Mouse (Mus musculus) megakaryocyte, embryonic 14.5 days (primary cell): ENCODE data around the gene Hoxb7. TPM values are rescaled to one million over a fixed set of nuclear protein-coding genes. Genes with fewer than 3 reads are reported as not detected.

Source experiments
- H3K27me3 ChIP-seq: replicated peaks from 2 replicates; pipeline ENCODE3; 2012; ENCODE audit warnings: inconsistent platforms
- H3K36me3 ChIP-seq: replicated peaks from 2 replicates; pipeline ENCODE3; 2012; ENCODE audit warnings: low read length, inconsistent platforms, mixed read lengths
- H3K4me1 ChIP-seq: 2 replicates; pipeline ENCODE4 v1.6.1; 2012; ENCODE audit warnings: inconsistent platforms
- H3K4me3 ChIP-seq: replicated peaks from 2 replicates; pipeline ENCODE3; 2012; ENCODE audit warnings: moderate library complexity, mild to moderate bottlenecking, inconsistent platforms
- H3K9me3 ChIP-seq: 2 replicates; pipeline ENCODE4 v1.6.1; 2012; ENCODE audit warnings: inconsistent platforms
- FLI1 ChIP-seq: IDR thresholded peaks from 2 replicates; pipeline ENCODE4 v1.6.1; 2012; ENCODE audit warnings: low read length, inconsistent platforms, mixed read lengths
- GATA1 ChIP-seq: IDR thresholded peaks from 3 replicates; pipeline ENCODE4 v1.6.1; 2012; ENCODE audit warnings: mixed read lengths, low read length, inconsistent platforms, borderline replicate concordance
- polyA plus RNA-seq: library from polyadenylated mRNA; stranded (reverse); fragments of >175 nt; gene quantifications from 2 replicates; pipeline ENCODE4 v1.2.3, GENCODE M21; 2012; ENCODE audit warnings: low replicate concordance; ENCODE audit not compliant: insufficient read depth

The Hoxb7 gene
- polyA plus RNA-seq, 1 experiment: not detected

DNA sequence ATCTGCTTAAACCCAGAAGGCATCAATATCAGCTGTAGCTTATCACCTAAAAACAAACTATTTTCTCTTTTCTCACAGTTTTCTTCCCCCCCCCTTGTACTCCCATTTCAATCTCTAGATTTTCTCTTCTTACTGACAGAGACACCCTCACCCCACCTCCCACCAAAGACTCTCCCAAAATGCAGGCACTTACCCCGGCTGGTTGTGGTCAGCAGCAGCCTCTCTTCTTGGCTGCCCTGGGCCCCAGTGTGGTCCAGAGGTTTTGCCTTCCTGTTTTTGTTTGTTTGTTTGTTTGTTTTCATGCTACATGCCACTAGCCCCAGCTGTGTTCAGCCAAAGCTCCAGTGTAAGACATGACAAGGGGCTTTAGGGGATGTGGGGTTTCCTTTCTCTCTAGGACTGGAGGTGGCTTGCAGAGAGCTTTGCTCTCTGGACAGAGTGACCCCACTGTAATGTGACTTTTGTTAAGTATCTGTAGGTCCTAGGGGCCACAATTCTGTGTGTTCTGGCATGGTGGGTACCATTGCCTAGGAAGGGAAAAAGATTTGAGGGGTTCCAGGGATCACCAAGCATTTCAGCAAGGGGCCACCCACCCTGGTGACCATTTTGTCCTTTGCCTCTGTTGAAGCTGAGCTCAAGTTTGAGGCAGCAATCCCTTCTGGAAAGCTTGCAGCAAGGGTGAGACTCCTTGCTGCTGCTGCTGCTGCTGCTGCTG, 18.2 kb upstream of the Hoxb7 start:
- Histone ChIP-seq H3K27me3 (peaks cover 98% of the 10 kb centered on the region), H3K4me3 (no peak overlapping the region), H3K4me1 (peaks cover 7% of the 10 kb centered on the region), H3K36me3 (no peaks in the 10 kb centered on the region), H3K9me3 (no peaks in the 10 kb centered on the region)
- no peak for TF ChIP-seq GATA1
- no peak for TF ChIP-seq FLI1

DNA sequence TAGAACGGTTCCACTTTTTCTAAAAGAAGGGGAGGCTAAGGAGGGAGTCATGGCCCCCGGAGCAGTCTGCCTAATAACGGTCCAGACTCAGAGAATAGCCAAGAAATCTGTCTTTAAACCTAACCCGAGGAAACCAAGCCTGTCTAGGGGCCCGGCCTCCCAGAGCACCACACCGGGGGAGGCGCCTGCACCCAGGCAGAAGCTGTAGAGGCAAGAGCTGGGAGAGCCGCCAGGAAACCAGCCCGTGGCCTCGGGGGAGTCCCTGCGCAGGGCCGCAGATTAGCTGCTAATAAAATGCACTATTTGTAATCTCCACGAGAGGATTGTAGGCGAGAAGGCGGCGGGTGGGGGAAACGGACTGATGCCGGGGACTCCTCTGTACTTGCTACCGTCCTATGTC, 16.6 kb upstream of the Hoxb7 start:
- no peaks in the 10 kb centered on the region for H3K9me3 ChIP-seq
- peaks cover 7% of the 10 kb centered on the region for H3K4me1 ChIP-seq
- H3K36me3 ChIP-seq: no peaks in the 10 kb centered on the region
- TF ChIP-seq FLI1 (no peak), GATA1 (no peak)
- H3K27me3 ChIP-seq: peaks cover 98% of the 10 kb centered on the region
- H3K4me3 ChIP-seq: no peak overlapping the region

DNA sequence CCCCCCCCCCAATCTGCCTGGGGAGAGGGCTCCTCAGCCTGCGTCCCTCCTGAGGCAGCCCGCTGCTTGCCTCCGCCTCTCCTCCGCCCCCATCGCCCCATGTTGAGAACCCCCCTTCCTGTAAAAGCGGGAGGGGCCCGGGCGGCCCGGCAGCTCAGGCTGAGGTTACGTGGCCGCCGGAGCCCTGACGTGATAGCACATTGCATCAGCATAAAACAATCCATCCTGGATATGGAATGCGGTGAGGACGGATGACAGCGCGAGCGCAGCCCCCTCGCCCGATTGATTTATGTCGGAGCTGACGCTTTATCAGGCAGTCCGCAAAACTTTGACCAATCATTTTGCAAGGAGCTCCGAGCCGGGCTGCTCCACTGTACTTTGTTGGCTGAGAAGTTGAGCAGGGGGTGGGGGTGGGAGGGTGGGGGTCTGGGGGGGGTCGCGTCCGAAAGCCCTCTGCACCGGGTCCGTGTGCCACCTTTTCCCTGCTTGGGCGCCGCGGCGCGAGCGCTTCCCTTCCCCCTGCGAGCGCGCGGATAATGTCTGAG, 15.4 kb upstream of the Hoxb7 start, which contains the start of gene Hoxb9:
TSS of gene Hoxb9 (plus strand) at position 462 of the 545 bp plus-strand sequence.
- H3K4me1 ChIP-seq: peaks cover 7% of the 10 kb centered on the region
- H3K9me3 ChIP-seq: no peaks in the 10 kb centered on the region
- no peak within 1 kb of the TSS for H3K4me3 ChIP-seq
- peaks cover 99% of the 10 kb centered on the region for H3K27me3 ChIP-seq
- H3K36me3 ChIP-seq: no peaks in the 10 kb centered on the region
- TF ChIP-seq GATA1 (no peak), FLI1 (no peak)

DNA sequence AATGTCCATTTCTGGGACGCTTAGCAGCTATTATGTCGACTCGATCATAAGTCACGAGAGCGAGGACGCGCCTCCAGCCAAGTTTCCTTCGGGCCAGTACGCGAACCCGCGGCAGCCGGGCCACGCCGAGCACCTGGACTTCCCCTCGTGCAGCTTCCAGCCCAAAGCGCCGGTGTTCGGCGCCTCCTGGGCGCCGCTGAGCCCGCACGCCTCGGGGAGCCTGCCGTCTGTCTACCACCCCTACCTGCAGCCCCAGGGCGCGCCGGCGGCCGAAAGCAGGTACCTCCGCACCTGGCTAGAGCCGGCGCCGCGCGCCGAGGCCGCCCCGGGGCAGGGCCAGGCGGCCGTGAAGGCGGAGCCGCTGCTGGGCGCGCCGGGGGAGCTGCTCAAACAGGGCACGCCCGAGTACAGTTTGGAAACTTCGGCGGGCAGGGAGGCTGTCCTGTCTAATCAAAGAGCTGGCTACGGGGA, 14.8 kb upstream of the Hoxb7 start:
- Histone ChIP-seq H3K9me3 (no peaks in the 10 kb centered on the region), H3K36me3 (no peaks in the 10 kb centered on the region), H3K4me3 (no peak overlapping the region), H3K4me1 (peaks cover 7% of the 10 kb centered on the region), H3K27me3 (peaks cover 100% of the 10 kb centered on the region)
- TF ChIP-seq FLI1 (no peak), GATA1 (no peak)

DNA sequence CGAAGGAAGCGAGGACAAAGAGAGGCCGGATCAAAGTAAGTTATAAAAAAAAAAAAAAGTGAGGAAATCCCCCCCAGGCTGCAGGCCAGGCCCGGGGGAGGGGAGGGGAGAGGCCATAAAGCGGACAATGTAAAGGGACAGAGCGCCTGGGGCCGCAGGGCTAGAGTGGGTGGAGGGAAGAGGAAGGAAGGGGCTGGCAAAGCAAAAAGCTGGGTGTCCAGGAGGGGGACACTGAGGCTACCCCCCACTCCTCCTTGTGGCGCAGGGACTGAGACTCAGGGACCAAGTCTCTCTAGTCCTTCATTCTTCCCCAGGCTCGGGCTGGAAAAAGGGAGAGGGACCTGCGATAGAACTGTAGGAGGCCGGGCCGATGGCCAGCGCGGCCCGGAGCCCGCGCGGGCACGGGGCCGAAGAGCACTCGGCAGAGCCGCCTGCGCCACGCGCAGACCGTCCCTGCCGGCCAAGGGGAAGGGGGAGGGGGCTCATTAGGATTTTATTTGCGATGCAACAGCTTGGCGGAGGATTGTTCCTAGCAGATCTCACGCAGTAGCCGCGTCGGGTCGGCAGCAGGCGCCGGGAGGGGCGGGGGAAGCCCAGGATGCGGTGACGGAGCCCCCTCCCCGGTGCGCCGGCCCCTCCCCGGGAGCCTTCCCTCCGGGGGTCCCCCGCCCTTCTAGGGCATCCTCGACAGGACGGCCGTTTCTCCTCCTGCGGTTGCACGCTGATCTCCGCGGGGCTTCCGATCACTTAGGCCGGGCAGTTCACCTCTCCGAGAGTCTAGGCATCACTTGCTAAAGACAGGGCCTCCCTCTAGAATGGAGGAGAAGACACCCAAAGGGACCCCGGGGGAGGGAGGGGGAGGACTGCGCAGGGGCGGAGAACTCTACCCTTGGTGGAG, 14.2 kb upstream of the Hoxb7 start:
- Histone ChIP-seq H3K27me3 (peaks cover 100% of the 10 kb centered on the region), H3K4me1 (peaks cover 9% of the 10 kb centered on the region), H3K4me3 (no peak overlapping the region), H3K36me3 (no peaks in the 10 kb centered on the region), H3K9me3 (no peaks in the 10 kb centered on the region)
- TF ChIP-seq GATA1 (no peak), FLI1 (no peak)

DNA sequence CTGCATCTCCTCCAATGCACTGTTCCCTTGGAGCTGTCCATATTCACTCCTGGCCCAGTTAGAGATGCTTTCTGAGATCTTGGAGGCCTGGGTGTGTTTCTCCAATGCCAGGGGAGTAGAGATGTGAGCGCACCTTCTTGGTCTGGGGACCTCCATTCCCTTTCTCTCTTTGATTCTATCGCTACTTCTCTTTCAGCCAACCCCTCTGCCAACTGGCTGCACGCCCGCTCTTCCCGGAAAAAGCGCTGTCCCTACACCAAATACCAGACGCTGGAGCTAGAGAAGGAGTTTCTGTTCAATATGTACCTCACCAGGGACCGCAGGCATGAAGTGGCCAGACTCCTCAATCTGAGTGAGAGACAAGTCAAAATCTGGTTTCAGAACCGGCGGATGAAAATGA, 12.0 kb upstream of the Hoxb7 start:
- no peaks in the 10 kb centered on the region for H3K36me3 ChIP-seq
- H3K27me3 ChIP-seq: peaks cover 100% of the 10 kb centered on the region
- no peak overlapping the region for H3K4me3 ChIP-seq
- peaks cover 13% of the 10 kb centered on the region for H3K4me1 ChIP-seq
- H3K9me3 ChIP-seq: no peaks in the 10 kb centered on the region
- TF ChIP-seq FLI1 (no peak), GATA1 (no peak)

DNA sequence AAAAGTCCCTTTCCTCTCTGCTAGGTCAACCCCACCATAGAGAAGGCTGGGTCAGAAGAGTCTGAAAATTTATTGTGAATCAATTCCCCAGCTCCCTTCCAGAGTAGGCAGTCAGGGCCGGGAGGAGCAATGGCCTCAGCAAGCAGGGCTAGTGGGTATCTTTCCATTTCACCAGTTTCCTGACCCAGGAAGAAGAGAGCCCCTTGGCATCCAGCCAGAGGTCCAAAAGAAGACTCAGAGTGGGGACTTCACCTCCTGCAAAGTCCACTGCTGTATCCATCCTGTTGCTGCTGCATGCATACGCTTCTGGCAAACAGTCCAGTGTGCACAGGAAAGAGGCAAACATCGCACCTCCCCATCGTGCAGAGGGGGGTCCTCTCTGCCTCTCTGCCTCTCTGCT, 10.5 kb upstream of the Hoxb7 start:
- peaks cover 99% of the 10 kb centered on the region for H3K27me3 ChIP-seq
- peaks cover 16% of the 10 kb centered on the region for H3K4me1 ChIP-seq
- no peaks in the 10 kb centered on the region for H3K9me3 ChIP-seq
- TF ChIP-seq FLI1: no peak
- no peak for TF ChIP-seq GATA1
- H3K4me3 ChIP-seq: no peak overlapping the region
- no peaks in the 10 kb centered on the region for H3K36me3 ChIP-seq

DNA sequence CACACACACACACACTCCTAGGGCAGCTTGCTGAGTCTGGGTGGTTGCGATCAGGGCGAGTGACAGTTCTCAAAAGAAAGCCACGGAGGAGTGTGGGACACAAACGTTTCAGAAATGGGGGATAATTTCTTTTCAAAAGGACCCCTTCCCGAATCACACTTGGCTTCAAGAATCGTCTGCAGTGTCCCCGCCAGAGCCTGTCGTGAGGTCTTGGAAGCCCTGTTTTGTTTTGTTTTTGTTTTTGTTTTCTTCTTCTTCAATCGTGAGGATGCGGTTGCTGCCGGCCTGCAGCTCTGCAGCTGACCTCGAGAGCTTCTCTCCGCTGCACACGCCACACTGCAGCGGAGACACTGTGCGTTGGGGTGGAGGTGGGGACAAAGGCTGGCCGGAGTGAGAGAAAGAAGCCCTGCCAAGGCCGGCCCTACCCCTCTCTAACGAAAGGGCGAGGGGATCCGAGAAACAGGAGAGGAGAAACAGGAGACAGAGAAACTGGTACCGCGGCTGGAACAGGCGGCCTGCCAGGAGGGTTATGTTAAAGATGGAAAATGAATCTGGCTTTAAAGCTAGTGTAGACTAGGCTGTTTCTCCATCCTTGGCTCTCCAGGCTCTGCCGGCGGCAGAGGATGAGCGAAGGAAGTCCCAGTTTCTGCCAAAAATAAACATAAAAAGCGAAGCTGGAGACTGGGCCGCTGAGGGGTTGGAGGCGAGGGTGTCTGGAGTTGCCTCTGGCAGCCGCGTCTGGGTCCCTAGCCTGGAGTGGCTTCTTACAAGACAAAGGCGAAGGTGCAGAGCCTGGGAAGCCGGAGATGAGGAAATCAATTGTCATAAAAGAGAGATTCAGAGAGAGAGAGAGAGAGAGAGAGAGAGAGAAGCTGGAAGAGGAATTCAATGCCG, 9.0 kb upstream of the Hoxb7 start:
- H3K4me3 ChIP-seq: no peak overlapping the region
- H3K9me3 ChIP-seq: no peaks in the 10 kb centered on the region
- peaks cover 97% of the 10 kb centered on the region for H3K27me3 ChIP-seq
- no peaks in the 10 kb centered on the region for H3K36me3 ChIP-seq
- TF ChIP-seq GATA1: no peak
- no peak for TF ChIP-seq FLI1
- H3K4me1 ChIP-seq: peaks cover 9% of the 10 kb centered on the region

DNA sequence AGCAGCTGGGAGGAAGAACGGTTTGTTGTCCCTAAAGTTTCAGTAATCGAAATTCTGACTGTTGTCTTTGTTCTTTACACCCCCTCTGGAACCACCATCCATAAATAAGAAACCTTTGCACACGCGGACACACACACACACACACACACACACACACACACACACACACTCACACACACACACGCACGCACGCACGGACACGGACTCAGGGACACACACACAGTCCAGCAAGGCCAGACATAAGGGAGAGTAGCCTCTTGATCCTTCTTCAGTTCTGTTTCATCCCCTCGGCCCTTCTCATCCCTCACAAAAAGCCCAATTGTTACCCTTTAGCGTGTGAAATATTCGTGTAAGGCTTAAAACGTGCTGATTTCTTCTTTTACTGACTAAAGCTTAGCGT, 8.1 kb upstream of the Hoxb7 start:
- no peaks in the 10 kb centered on the region for H3K9me3 ChIP-seq
- peaks cover 97% of the 10 kb centered on the region for H3K27me3 ChIP-seq
- H3K4me3 ChIP-seq: no peak overlapping the region
- H3K4me1 ChIP-seq: peaks cover 14% of the 10 kb centered on the region
- TF ChIP-seq FLI1: no peak
- H3K36me3 ChIP-seq: no peaks in the 10 kb centered on the region
